Mouse (Mus musculus) right cerebral cortex, postnatal 14 days (tissue): Measurements from ENCODE around the gene Csl.

ENCODE experiments used
- DNase-seq: peaks from one replicate; pipeline ENCODE4 v3.0.0; 2022

The Csl gene

GRCm38 (mm10) chr10:99759558-99759957 lies at the start of gene Csl:
Csl (minus strand) TSS chr10:99759658.
- no peak for DNase-seq

DNA sequence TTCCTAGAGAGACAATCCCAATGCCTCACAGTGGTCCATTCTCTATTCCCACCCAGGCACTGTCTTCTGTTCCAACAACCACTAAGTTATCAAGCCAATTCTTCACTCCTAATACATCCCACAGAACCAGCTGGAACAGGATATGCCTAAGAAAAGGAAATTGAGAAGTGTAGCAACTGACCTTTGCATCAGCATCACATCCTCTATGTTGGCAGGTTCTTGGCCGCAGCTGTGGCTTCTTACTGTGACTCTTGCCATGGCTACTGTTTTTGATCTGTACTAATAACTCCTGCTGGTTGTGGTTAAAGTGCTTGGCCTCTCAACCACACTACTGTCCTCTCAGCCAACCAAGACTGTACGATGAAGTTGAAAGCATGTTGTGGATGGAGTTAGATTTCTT lies 30.0 kb upstream of the Csl start:
- no peak for DNase-seq

GRCm38 (mm10) chr10:99774228-99775120 lies 15.0 kb upstream of the Csl start:
- DNase-seq: no peak

- DNase-seq: no peak
Measured at GRCm38 (mm10) chr10:99750146-99750545, 9.3 kb downstream of the Csl start.

DNA sequence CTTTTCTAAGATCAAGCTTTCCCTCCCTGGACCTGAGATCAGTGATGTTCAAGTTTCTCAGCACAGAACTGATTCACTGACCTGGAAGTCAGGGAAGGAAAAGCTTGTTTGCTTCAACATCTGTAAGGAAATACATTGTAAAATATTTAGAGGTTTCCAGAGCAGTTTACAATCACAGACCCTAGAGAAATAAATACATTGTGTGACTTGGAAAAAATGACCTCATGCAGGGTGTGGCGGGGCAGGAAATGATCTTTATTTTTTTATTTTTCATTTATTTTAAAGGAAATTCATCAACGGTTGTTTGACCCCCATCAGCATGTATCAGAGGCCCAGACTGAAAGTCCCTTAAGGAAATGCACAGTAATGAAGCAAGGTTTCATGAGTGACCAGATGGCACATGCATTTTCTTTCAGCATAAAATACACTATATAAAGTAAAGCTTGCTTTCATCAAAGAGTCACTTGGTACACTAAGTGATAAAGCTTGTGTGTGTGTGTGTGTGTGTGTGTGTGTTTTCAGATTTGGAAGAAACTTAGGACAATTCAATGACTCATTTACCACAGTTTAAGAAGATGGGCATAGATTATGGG lies 10.7 kb downstream of the Csl start:
- DNase-seq: no peak

GRCm38 (mm10) chr10:99748009-99748408 lies 11.4 kb downstream of the Csl start:
- DNase-seq: no peak

GRCm38 (mm10) chr10:99741609-99742280 lies 17.7 kb downstream of the Csl start:
- no peak for DNase-seq

DNA sequence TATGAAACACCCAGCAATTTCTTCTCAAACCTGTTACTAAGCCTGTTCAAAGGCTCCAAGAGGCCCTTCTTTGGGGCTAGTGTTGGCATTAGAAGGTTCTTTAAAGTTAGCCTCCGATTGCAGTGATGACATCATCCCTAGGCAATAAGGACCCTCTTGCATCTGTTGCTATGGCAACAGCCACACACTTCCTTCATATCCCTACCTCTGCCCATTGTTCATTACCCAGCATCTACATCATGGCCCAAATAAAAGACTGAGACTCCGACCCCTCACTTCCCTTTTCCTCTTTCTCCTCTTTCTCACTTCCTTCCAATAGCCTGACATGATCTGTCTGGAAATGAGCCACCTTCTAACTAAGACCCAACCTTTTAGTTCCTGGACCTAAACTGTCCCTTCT lies 46.3 kb downstream of the Csl start:
- no peak for DNase-seq

DNA sequence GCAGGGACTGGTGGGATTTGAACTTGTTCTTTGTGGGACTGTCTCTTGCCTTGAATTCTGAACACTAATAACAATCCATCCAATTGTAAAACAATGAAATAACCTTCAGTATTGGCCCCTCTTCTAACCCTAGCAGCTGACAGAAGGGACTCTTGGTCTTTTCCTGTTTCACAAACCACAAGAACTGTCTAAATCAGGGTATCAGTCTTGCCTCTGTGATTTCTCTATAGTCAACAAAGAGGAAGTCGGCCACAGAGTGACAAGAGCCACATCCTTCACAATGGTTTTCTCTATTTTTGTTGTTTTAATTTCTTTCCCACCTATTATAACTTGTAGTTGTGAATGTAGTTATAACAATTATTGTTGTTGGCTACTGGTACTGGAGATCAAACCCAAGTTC lies 47.9 kb downstream of the Csl start:
- no peak for DNase-seq
